Comparison of ENCODE assay signal across 9 mouse cellular contexts in genomic region chr8:120204736-120205360, GRCm38 (mm10). TPM values are rescaled to one million over a fixed set of nuclear protein-coding genes. Genes with fewer than 3 reads are reported as not detected.
DNase-seq lines count a peak whose midpoint lies in the region; ATAC-seq lines count a peak whose summit lies in the region.
"Had no signal": no experiment of that assay in that cellular context is flagged by ENCODE, and none has a peak within 500 bp of the region (broad histone marks: within the 10 kb centered on the region; RNA-seq: fewer than 3 reads in every experiment).

No protein-coding gene starts in this region.

- no peak overlapping the region for H3K4me3 ChIP-seq in limb, embryonic 11.5 days (ENCODE audit: low read depth, low read length)

- WGBS in limb, embryonic 11.5 days, result 66% methylated on average over 7 of the region's 7 CpGs

- H3K9me3 ChIP-seq in limb, embryonic 11.5 days (ENCODE audit: control insufficient read depth, low read length), result peaks cover under 1% of the 10 kb centered on the region; the same call in 1 of the 2 replicates

- no peak overlapping the region for H3K27ac ChIP-seq in limb, embryonic 11.5 days (replicated peaks; ENCODE audit: low read depth, low read length)

- DNase-seq in ovary, adult 18-20 months (ENCODE audit: low spot score), result peak; percentile 76
- DNase-seq in ovary, postnatal 14 days (ENCODE audit: low spot score), result no peak
- peak; percentile 74 to 81 for DNase-seq in heart, postnatal 10 days
- DNase-seq in limb, embryonic 11.5 days (ENCODE audit: low spot score), result no peak
- no peak for DNase-seq in layer of hippocampus, adult 9-10 months (ENCODE audit: low spot score)
- DNase-seq in spleen, postnatal 36 days (ENCODE audit: low spot score in 2 of 2), result no peak
- DNase-seq: forebrain, postnatal 0 days had no signal

- no peaks in the 10 kb centered on the region for H3K36me3 ChIP-seq in limb, embryonic 11.5 days (ENCODE audit: control insufficient read depth, insufficient read depth, low read length)

- peak overlapping the region; percentile 3; the same call in 1 of the 2 replicates for H3K9ac ChIP-seq in limb, embryonic 11.5 days (ENCODE audit: low read length)
- H3K9ac ChIP-seq: forebrain, postnatal 0 days had no signal

- no peaks in the 10 kb centered on the region for H3K27me3 ChIP-seq in limb, embryonic 11.5 days (ENCODE audit: control insufficient read depth, insufficient read depth, low read length)

- H3K4me2 ChIP-seq in limb, embryonic 11.5 days (ENCODE audit: low read depth, severe bottlenecking), result no peak overlapping the region

- ATAC-seq in limb, embryonic 11.5 days (ENCODE audit: insufficient number of reproducible peaks, low FRiP score, low TSS enrichment, low read depth), result no peak
- ATAC-seq in erythroblast, adult 5-6 weeks (replicated peaks; ENCODE audit: low FRiP score, poor library complexity, severe bottlenecking), result no peak
- ATAC-seq: forebrain, postnatal 0 days had no signal

- intact Hi-C loops in heart, postnatal 10 days (cut with DNase I), result no loop called here

- H3K4me1 ChIP-seq in limb, embryonic 11.5 days (ENCODE audit: control insufficient read depth, insufficient read depth, low read length), result peaks cover 9% of the 10 kb centered on the region

RNA-seq across cellular contexts. Expression of gene Gse1, which starts 23.4 kb away (rescaled TPM):
- 10 to 100 TPM; 32.6 to 34.6 TPM for total RNA-seq in heart, postnatal 10 days (2021)
- 6.6 and 8.2 TPM in 2 replicates for polyA plus RNA-seq in limb, embryonic 11.5 days (2014; fragmentation: Nextera tagmentation; extraction: Ambion mirVana)
- 23.2 and 30.0 TPM in 2 replicates for total RNA-seq in erythroblast, adult 5-6 weeks (2015; ENCODE audit: low replicate concordance)
- 37.8 and 38.3 TPM in 2 replicates for total RNA-seq in erythroblast, adult 5-6 weeks (2017; ENCODE audit: low replicate concordance)

RNA-seq across cellular contexts. Expression of gene Fam92b, which starts 27.6 kb away (rescaled TPM):
- total RNA-seq in heart, postnatal 10 days (2021), result not detected
- polyA plus RNA-seq in limb, embryonic 11.5 days (2014; fragmentation: Nextera tagmentation; extraction: Ambion mirVana), result 0.16 and 0.27 TPM in 2 replicates
- total RNA-seq in erythroblast, adult 5-6 weeks (2015; ENCODE audit: low replicate concordance), result not detected in 2 replicates
- total RNA-seq in erythroblast, adult 5-6 weeks (2017; ENCODE audit: low replicate concordance), result not detected in 2 replicates
- polyA plus RNA-seq: limb, embryonic 14.5 days had no signal

Comparison
In these comparisons a context has a peak if more than half of its experiments do, and no peak if none do; other contexts are left out.
1. DNase-seq: peak in ovary, adult 18-20 months (single experiment) and heart, postnatal 10 days (2 of 2); none in ovary, postnatal 14 days (single experiment), limb, embryonic 11.5 days (single experiment), layer of hippocampus, adult 9-10 months (single experiment) and spleen, postnatal 36 days (0 of 2).